Mouse (Mus musculus) neural tube, embryonic 11.5 days (tissue): ENCODE measurements around the gene Gtdc1. TPM values are rescaled to one million over a fixed set of nuclear protein-coding genes. Genes with fewer than 3 reads are reported as not detected.

Experiments used
- ATAC-seq: fragments of 200-750 bp; cut with Nextera tagmentation; 2 replicates; pipeline ENCODE4 v1.8.0; 2017; ENCODE audit warnings: moderate number of reproducible peaks, mild to moderate bottlenecking, moderate TSS enrichment, moderate library complexity; ENCODE audit not compliant: insufficient read depth, low FRiP score, low TSS enrichment
- DNase-seq: peaks from one replicate; pipeline ENCODE4 v3.0.0-alpha.2; 2015; ENCODE audit warnings: low spot score
- H3K27ac ChIP-seq: fragments of 300-500 bp; sonication (generic); 2 replicates; pipeline ENCODE4 v1.5.1; 2014; ENCODE audit warnings: low read depth, mild to moderate bottlenecking, low read length
- H3K27me3 ChIP-seq: fragments of 300-500 bp; sonication (generic); 2 replicates; pipeline ENCODE4 v1.6.1; 2014; ENCODE audit warnings: mild to moderate bottlenecking, low read length, mixed read lengths; ENCODE audit not compliant: control insufficient read depth, insufficient read depth
- H3K36me3 ChIP-seq: fragments of 300-500 bp; sonication (generic); 2 replicates; pipeline ENCODE4 v1.6.1; 2014; ENCODE audit warnings: mild to moderate bottlenecking, low read length, moderate library complexity, mixed read lengths; ENCODE audit not compliant: control insufficient read depth, insufficient read depth
- H3K4me1 ChIP-seq: fragments of 300-500 bp; sonication (generic); 2 replicates; pipeline ENCODE4 v1.6.1; 2014; ENCODE audit warnings: low read length, mixed read lengths; ENCODE audit not compliant: control insufficient read depth, insufficient read depth
- H3K4me2 ChIP-seq: fragments of 300-500 bp; sonication (generic); 2 replicates; pipeline ENCODE4 v1.6.1; 2014; ENCODE audit warnings: low read depth, mild to moderate bottlenecking, moderate library complexity
- H3K4me3 ChIP-seq: fragments of 300-500 bp; sonication (generic); 2 replicates; pipeline ENCODE4 v1.5.1; 2014; ENCODE audit warnings: low read depth, low read length
- H3K9ac ChIP-seq: fragments of 300-500 bp; sonication (generic); 2 replicates; pipeline ENCODE4 v1.6.1; 2014; ENCODE audit warnings: mild to moderate bottlenecking, low read length
- H3K9me3 ChIP-seq: fragments of 300-500 bp; sonication (generic); 2 replicates; pipeline ENCODE4 v1.6.1; 2016; ENCODE audit warnings: low read length; ENCODE audit not compliant: control insufficient read depth
- WGBS: fragments of 180-500 bp; shearing (Covaris S2); extraction: QIAGEN DNeasy Blood & Tissue Kit; methylation state at CpG from one replicate; pipeline ENCODE4 v1.1.7; 2014; 5-methylcytosine and 5-hydroxymethylcytosine counted together
- polyA plus RNA-seq: library from polyadenylated mRNA; unstranded; fragments of >200 nt; fragmentation: Nextera tagmentation; extraction: Ambion mirVana; gene quantifications from 2 replicates; pipeline ENCODE4 v1.2.1, GENCODE M21; 2014

The Gtdc1 gene
- polyA plus RNA-seq, 1 experiment from 2014 or later: 9.5 TPM

DNA sequence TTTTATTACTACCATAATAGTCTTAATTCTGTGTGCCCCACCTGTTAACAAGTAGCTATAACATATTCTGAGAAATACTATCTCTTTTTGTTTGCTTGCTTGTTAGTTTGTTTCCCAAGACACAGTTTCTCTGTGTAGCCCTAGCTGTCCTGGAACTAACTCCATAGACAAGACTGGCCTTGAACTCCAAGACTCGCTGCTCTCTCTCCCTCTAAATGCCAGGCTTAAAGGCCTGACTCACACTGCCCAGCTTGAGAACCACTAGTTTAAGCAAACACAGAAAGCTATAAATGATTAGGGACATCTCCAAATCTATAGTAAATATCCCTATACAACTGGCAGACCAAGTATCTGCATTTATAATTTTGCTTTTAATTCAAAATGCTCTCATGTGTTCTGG, 8.1 kb downstream of the Gtdc1 start:
- ATAC-seq: no peak

DNA sequence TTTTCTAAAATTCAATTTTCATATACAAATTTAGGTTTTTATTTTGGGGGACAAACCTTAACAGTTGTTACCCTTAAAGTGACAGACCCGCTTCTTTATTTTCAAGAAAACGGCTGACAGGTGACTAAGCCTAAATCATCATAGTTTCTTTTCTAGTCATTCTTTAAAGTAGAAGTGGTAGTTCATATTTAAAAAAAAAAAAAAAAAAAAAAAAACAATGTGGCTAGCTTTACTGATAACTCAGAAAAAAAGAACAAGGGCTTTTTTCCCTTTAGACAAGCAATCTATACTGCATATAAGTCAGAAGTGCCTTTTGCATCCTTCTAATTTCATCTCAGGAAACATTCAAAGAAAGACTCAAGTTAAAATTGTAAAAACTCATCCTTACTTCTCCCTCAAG, 8.7 kb downstream of the Gtdc1 start:
- no peak overlapping the region for H3K4me2 ChIP-seq
- no peak overlapping the region for H3K9ac ChIP-seq
- DNase-seq (no peak), ATAC-seq (no peak)
- WGBS: 96% methylated on average over 2 of the region's 2 CpGs
- H3K27me3 ChIP-seq: no peaks in the 10 kb centered on the region
- no peak overlapping the region for H3K4me3 ChIP-seq
- no peaks in the 10 kb centered on the region for H3K36me3 ChIP-seq
- H3K27ac ChIP-seq: no peak overlapping the region
- H3K4me1 ChIP-seq: no peaks in the 10 kb centered on the region
- H3K9me3 ChIP-seq: no peaks in the 10 kb centered on the region

More for the DNA sequence above, 8.1 kb downstream of the Gtdc1 start:
- WGBS: 81% methylated on average over 1 of the region's 1 CpGs
- H3K4me3 ChIP-seq: no peak overlapping the region
- no peaks in the 10 kb centered on the region for H3K27me3 ChIP-seq
- H3K27ac ChIP-seq: no peak overlapping the region
- no peak overlapping the region for H3K4me2 ChIP-seq
- H3K9me3 ChIP-seq: no peaks in the 10 kb centered on the region
- H3K36me3 ChIP-seq: no peaks in the 10 kb centered on the region
- H3K9ac ChIP-seq: no peak overlapping the region
- no peaks in the 10 kb centered on the region for H3K4me1 ChIP-seq
- no peak for DNase-seq

GRCm38 (mm10) chr2:44916286-44916685, 11.2 kb downstream of the Gtdc1 start:
- Histone ChIP-seq H3K4me2 (no peak overlapping the region), H3K4me1 (no peaks in the 10 kb centered on the region), H3K4me3 (no peak overlapping the region), H3K27ac (no peak overlapping the region), H3K27me3 (no peaks in the 10 kb centered on the region), H3K9me3 (no peaks in the 10 kb centered on the region), H3K9ac (no peak overlapping the region), H3K36me3 (no peaks in the 10 kb centered on the region)
- no peak for DNase-seq
- no peak for ATAC-seq

DNA sequence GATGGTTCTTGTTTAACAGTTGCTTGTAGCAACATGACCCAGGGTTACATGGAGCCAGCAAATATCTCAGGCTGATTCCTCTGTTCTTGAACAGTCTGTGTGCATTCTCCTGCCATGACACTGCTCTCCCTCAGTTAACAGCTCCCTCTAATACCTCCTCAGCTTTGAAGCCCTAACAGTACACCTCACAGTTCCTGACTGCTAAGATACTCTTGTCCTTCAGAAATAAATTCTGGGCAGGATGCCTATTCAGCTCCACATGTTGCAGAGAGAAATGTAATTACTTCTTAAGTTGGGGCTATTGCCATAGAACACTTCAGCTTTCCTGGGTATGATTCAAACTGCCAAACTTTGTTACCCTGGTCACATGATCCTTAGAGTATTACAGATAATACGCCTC, 29.7 kb downstream of the Gtdc1 start:
- Histone ChIP-seq H3K4me3 (no peak overlapping the region), H3K9me3 (no peaks in the 10 kb centered on the region), H3K27me3 (no peaks in the 10 kb centered on the region), H3K36me3 (no peaks in the 10 kb centered on the region), H3K4me1 (no peaks in the 10 kb centered on the region), H3K4me2 (no peak overlapping the region), H3K9ac (no peak overlapping the region), H3K27ac (no peak overlapping the region)
- ATAC-seq: no peak
- no peak for DNase-seq
- 95% methylated on average over 1 of the region's 1 CpGs for WGBS

GRCm38 (mm10) chr2:44873718-44874117, 53.7 kb downstream of the Gtdc1 start:
- no peak overlapping the region for H3K4me3 ChIP-seq
- H3K4me2 ChIP-seq: no peak overlapping the region
- H3K36me3 ChIP-seq: no peaks in the 10 kb centered on the region
- no peak overlapping the region for H3K9ac ChIP-seq
- no peaks in the 10 kb centered on the region for H3K4me1 ChIP-seq
- ATAC-seq (no peak), DNase-seq (no peak)
- WGBS: 82% methylated on average over 2 of the region's 2 CpGs
- H3K27ac ChIP-seq: no peak overlapping the region
- no peaks in the 10 kb centered on the region for H3K27me3 ChIP-seq
- no peaks in the 10 kb centered on the region for H3K9me3 ChIP-seq

GRCm38 (mm10) chr2:44864726-44865125, 62.7 kb downstream of the Gtdc1 start:
- Histone ChIP-seq H3K4me3 (no peak overlapping the region), H3K27ac (no peak overlapping the region), H3K36me3 (no peaks in the 10 kb centered on the region), H3K27me3 (no peaks in the 10 kb centered on the region), H3K4me2 (no peak overlapping the region), H3K9me3 (no peaks in the 10 kb centered on the region), H3K4me1 (no peaks in the 10 kb centered on the region), H3K9ac (no peak overlapping the region)
- DNase-seq (no peak), ATAC-seq (no peak)

DNA sequence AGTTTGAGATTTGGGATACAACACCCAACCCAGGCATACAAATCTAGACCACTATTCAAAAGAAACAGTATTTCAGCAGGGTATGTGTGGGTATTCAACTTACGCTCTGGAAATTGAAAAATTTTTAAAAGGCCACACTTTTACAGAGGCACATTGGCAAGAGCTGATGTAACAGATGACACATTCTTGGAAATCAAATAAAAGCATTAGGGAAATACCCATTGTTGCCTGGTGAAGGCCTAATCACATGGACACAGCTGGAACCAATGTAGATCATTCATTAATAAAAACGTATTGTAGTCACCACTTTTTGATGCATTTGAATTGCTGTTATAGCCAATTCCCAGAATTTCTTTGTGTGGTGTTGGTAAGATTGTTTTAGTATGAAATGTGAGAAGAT, 73.0 kb downstream of the Gtdc1 start:
- H3K4me1 ChIP-seq: no peaks in the 10 kb centered on the region

GRCm38 (mm10) chr2:44849666-44850065, 77.8 kb downstream of the Gtdc1 start:
- no peak for DNase-seq
- Histone ChIP-seq H3K4me3 (no peak overlapping the region), H3K4me2 (no peak overlapping the region), H3K9ac (no peak overlapping the region), H3K27ac (no peak overlapping the region), H3K4me1 (no peaks in the 10 kb centered on the region), H3K27me3 (no peaks in the 10 kb centered on the region), H3K9me3 (no peaks in the 10 kb centered on the region), H3K36me3 (no peaks in the 10 kb centered on the region)
- no peak for ATAC-seq

More for the DNA sequence above, 73.0 kb downstream of the Gtdc1 start:
- WGBS: 81% methylated on average over 2 of the region's 2 CpGs
- Histone ChIP-seq H3K27me3 (no peaks in the 10 kb centered on the region), H3K9me3 (no peaks in the 10 kb centered on the region), H3K9ac (no peak overlapping the region), H3K27ac (no peak overlapping the region), H3K36me3 (no peaks in the 10 kb centered on the region), H3K4me3 (no peak overlapping the region), H3K4me2 (no peak overlapping the region)
- DNase-seq: no peak
- ATAC-seq: no peak

DNA sequence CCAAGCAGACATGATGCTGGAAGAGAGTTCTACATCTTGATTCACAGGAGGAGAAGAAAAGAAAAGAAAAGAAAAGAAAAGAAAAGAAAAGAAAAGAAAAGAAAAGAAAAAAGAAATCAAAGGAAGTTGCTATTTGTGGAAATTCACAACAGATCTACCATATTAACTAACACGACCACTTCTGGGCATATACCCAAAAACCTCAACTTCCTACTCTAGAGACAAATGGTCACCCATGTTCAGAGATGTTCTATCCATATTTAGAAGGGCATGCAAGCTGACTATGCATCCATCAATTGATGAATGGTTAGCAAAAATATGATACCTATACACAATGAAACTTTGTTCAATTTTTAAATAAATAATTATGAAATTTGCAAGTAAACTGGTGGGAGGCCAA, 79.3 kb downstream of the Gtdc1 start:
- DNase-seq (no peak), ATAC-seq (no peak)
- WGBS: 82% methylated on average over 1 of the region's 1 CpGs
- Histone ChIP-seq H3K9ac (no peak overlapping the region), H3K4me2 (no peak overlapping the region), H3K27me3 (no peaks in the 10 kb centered on the region), H3K4me1 (no peaks in the 10 kb centered on the region), H3K4me3 (no peak overlapping the region), H3K27ac (no peak overlapping the region), H3K9me3 (no peaks in the 10 kb centered on the region), H3K36me3 (no peaks in the 10 kb centered on the region)
